Mouse (Mus musculus): ENCODE results near the gene Dync1li1. TPM values are rescaled to one million over a fixed set of nuclear protein-coding genes. Genes with fewer than 3 reads are reported as not detected.

Dync1li1 gene
- total and polyA plus RNA-seq, 2 experiments from 2014 or later = 124 to 160 TPM

DNA sequence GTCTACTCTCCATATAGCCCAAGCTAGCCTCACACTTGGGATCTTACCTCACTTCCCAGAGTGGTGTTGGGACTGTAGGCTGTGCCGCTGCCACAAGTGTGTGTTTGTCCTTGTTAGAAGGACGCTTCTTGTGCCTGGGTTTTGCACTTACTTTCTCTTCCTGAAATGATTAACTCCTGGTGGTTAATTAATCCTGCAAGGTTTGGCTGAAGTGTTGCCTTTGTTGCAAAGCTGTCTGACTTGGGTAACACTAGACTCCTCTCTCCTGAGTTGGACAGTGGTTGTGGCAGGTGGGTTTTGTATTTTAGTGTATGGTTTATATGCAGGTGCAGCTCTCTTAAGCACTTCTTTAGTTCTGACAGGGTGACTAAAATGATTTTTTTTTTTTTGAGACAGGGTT is 12.4 kb downstream of the Dync1li1 start:
- H3K27ac ChIP-seq (ENCODE audit: low read depth, low read length) = no peak overlapping the region
- no peaks in the 10 kb centered on the region for H3K27me3 ChIP-seq (ENCODE audit: insufficient read depth, low read length)
- H3K4me3 ChIP-seq (ENCODE audit: low read depth, low read length) = no peak overlapping the region
- H3K4me2 ChIP-seq (ENCODE audit: low read depth, low read length, poor library complexity, severe bottlenecking) = no peak overlapping the region
- 93% methylated on average over 2 of the region's 2 CpGs for WGBS
- TF ChIP-seq CTCF (IDR thresholded peaks at IDR 0.05) = no peak
- no peaks in the 10 kb centered on the region for H3K9me3 ChIP-seq (ENCODE audit: low read length)
- H3K4me1 ChIP-seq (ENCODE audit: insufficient read depth, low read length) = no peaks in the 10 kb centered on the region
- DNase-seq (ENCODE audit: low spot score) (no peak), ATAC-seq (ENCODE audit: low FRiP score) (no peak)
- no peak overlapping the region for H3K9ac ChIP-seq (replicated peaks; ENCODE audit: low read length, poor library complexity, severe bottlenecking)
- H3K36me3 ChIP-seq (ENCODE audit: insufficient read depth, low read length) = peaks cover 4% of the 10 kb centered on the region; the same call in 1 of the 2 replicates

DNA sequence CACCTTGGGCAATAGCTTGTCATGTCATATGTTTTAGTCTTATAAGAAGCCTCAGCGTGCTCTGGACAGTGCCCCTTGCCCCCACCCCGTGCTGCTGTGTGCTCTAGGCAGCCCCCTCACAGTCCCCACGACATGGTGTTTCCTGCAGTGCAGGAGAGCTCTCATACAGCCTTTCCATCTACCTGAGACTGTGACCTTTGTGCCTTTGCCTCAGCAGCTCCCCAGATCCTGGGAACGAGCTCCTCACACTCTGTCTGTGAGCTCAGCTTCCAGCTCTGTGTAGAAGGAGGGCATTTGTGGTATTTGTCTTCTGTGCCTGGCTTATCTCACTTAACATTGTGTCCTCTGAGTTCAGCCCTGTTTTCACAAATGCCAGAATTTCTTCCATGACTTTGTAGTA is 13.3 kb downstream of the Dync1li1 start:
- Histone ChIP-seq H3K4me1 (ENCODE audit: insufficient read depth, low read length) (no peaks in the 10 kb centered on the region), H3K9ac (replicated peaks; ENCODE audit: low read length, poor library complexity, severe bottlenecking) (no peak overlapping the region), H3K27ac (ENCODE audit: low read depth, low read length) (no peak overlapping the region), H3K9me3 (ENCODE audit: low read length) (no peaks in the 10 kb centered on the region), H3K4me3 (ENCODE audit: low read depth, low read length) (no peak overlapping the region), H3K36me3 (ENCODE audit: insufficient read depth, low read length) (peaks cover 6% of the 10 kb centered on the region; the same call in 1 of the 2 replicates), H3K4me2 (ENCODE audit: low read depth, low read length, poor library complexity, severe bottlenecking) (no peak overlapping the region), H3K27me3 (ENCODE audit: insufficient read depth, low read length) (no peaks in the 10 kb centered on the region)
- ATAC-seq (ENCODE audit: low FRiP score) (no peak), DNase-seq (ENCODE audit: low spot score) (no peak)
- no peak for TF ChIP-seq CTCF (IDR thresholded peaks at IDR 0.05)
- WGBS = 97% methylated on average over 4 of the region's 4 CpGs

DNA sequence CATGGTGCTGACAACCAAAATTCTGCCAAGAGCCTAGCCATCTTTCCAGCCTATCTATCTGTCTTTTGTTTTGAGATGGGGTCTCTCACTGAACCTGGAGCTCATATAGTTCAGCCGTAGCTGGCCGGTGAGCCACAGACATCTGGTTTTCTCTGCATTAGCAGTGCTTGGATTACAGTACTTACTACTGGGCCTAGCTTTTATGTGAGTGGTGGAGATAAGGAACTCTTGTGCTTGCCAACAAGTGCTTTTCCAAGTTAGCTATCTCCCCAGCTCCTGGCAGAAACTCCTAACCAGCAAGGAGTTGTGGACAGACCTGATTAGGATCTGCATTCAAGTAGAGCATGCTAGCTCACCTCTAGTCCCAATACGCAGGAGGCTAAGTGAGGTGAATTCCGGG is 19.2 kb downstream of the Dync1li1 start:
- Histone ChIP-seq H3K9ac (replicated peaks; ENCODE audit: low read length, poor library complexity, severe bottlenecking) (no peak overlapping the region), H3K27ac (ENCODE audit: low read depth, low read length) (no peak overlapping the region), H3K27me3 (ENCODE audit: insufficient read depth, low read length) (no peaks in the 10 kb centered on the region), H3K36me3 (ENCODE audit: insufficient read depth, low read length) (peaks cover 32% of the 10 kb centered on the region), H3K9me3 (ENCODE audit: low read length) (no peaks in the 10 kb centered on the region), H3K4me1 (ENCODE audit: insufficient read depth, low read length) (no peaks in the 10 kb centered on the region), H3K4me2 (ENCODE audit: low read depth, low read length, poor library complexity, severe bottlenecking) (no peak overlapping the region), H3K4me3 (ENCODE audit: low read depth, low read length) (no peak overlapping the region)
- WGBS = 98% methylated on average over 4 of the region's 4 CpGs
- DNase-seq (ENCODE audit: low spot score) (no peak), ATAC-seq (ENCODE audit: low FRiP score) (no peak)
- TF ChIP-seq CTCF (IDR thresholded peaks at IDR 0.05) = no peak

DNA sequence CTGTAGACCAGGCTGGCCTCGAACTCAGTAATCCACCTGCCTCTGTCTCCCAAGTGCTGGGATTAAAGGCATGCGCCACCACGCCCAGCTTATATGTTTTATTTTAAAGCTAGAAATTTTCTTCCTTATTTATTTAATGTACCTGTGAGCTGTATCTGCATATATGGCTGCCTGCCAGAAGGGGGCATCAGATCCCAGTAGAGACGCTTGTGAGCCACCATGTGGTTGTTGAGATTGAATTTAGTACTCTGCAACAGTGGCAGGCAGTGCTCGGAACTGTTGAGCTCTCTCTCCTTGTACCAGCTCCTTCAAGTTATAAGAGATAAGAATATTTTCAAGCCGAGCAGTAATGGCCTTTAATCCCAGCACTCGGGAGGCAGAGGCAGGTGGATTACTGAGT is 21.8 kb downstream of the Dync1li1 start:
- no peak for ATAC-seq (ENCODE audit: low FRiP score)
- H3K4me2 ChIP-seq (ENCODE audit: low read depth, low read length, poor library complexity, severe bottlenecking) = no peak overlapping the region
- H3K9me3 ChIP-seq (ENCODE audit: low read length) = no peaks in the 10 kb centered on the region
- H3K4me1 ChIP-seq (ENCODE audit: insufficient read depth, low read length) = no peaks in the 10 kb centered on the region
- TF ChIP-seq CTCF (IDR thresholded peaks at IDR 0.05) = peak; percentile 71
- no peak overlapping the region for H3K4me3 ChIP-seq (ENCODE audit: low read depth, low read length)
- H3K27me3 ChIP-seq (ENCODE audit: insufficient read depth, low read length) = no peaks in the 10 kb centered on the region
- DNase-seq (ENCODE audit: low spot score) = peak; percentile 50
- WGBS = 78% methylated on average over 7 of the region's 7 CpGs
- H3K9ac ChIP-seq (replicated peaks; ENCODE audit: low read length, poor library complexity, severe bottlenecking) = no peak overlapping the region
- peaks cover 52% of the 10 kb centered on the region for H3K36me3 ChIP-seq (ENCODE audit: insufficient read depth, low read length)
- no peak overlapping the region for H3K27ac ChIP-seq (ENCODE audit: low read depth, low read length)

DNA sequence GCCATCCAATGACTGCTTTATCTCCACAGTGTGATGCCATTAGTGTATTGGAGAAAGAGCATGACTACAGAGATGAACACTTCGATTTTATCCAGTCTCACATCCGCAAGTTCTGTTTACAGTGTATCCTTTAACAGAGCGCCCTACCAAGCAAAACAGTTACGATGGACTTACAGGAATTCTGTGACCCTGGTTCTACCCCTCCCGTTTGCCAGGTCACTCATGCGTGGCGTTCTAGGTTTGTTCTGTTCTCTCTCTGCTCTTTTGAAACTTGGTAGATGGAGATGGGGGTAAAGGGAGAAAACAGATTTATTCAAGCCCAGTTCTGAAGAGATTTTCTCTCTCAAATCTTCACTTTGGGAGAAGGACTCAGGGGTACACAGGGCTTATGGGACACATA is 24.9 kb downstream of the Dync1li1 start:
- H3K4me2 ChIP-seq (ENCODE audit: low read depth, low read length, poor library complexity, severe bottlenecking) = no peak overlapping the region
- peaks cover 66% of the 10 kb centered on the region for H3K36me3 ChIP-seq (ENCODE audit: insufficient read depth, low read length)
- no peak for TF ChIP-seq CTCF (IDR thresholded peaks at IDR 0.05)
- H3K4me3 ChIP-seq (ENCODE audit: low read depth, low read length) = no peak overlapping the region
- H3K9me3 ChIP-seq (ENCODE audit: low read length) = no peaks in the 10 kb centered on the region
- H3K27ac ChIP-seq (ENCODE audit: low read depth, low read length) = no peak overlapping the region
- no peak for DNase-seq (ENCODE audit: low spot score)
- no peaks in the 10 kb centered on the region for H3K27me3 ChIP-seq (ENCODE audit: insufficient read depth, low read length)
- no peaks in the 10 kb centered on the region for H3K4me1 ChIP-seq (ENCODE audit: insufficient read depth, low read length)
- no peak overlapping the region for H3K9ac ChIP-seq (replicated peaks; ENCODE audit: low read length, poor library complexity, severe bottlenecking)
- 95% methylated on average over 7 of the region's 7 CpGs for WGBS
- no peak for ATAC-seq (ENCODE audit: low FRiP score)

DNA sequence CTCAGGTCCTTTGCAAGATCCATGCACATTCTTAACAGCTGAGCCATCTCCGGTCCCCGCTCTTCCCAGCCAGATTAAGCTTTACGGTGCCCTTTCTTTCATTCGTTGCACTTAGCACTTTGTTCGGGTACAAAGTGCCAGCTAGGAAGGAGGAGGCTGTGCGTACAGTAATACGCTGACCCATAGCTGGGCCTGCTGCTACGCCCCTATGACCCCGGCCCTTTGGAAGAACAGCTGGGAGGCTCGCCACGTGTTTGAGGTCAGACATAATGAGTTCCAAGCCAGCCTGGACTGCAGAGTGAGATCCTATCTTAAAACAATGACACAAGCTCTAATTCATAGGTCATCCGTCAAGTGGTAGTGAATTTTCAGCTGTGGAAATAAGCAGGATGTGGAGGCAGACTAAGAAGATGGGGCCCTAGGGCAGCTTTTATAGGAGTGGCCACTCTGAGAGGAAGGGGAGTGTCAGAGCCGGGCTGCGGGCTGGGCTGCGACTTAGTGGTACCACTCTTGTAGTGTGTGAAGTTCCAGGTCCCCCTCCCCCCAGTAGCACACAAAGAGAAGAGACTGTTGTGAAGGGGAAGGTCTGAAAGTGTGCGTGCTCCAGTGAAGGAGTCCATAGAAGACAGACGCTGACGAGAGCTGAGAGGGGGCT is 28.2 kb downstream of the Dync1li1 start:
- H3K4me2 ChIP-seq (ENCODE audit: low read depth, low read length, poor library complexity, severe bottlenecking) = no peak overlapping the region
- peaks cover 74% of the 10 kb centered on the region for H3K36me3 ChIP-seq (ENCODE audit: insufficient read depth, low read length)
- H3K4me1 ChIP-seq (ENCODE audit: insufficient read depth, low read length) = no peaks in the 10 kb centered on the region
- DNase-seq (ENCODE audit: low spot score) = no peak
- 90% methylated on average over 18 of the region's 18 CpGs for WGBS
- ATAC-seq (ENCODE audit: low FRiP score) = no peak
- no peak overlapping the region for H3K27ac ChIP-seq (ENCODE audit: low read depth, low read length)
- H3K27me3 ChIP-seq (ENCODE audit: insufficient read depth, low read length) = no peaks in the 10 kb centered on the region
- H3K9me3 ChIP-seq (ENCODE audit: low read length) = no peaks in the 10 kb centered on the region
- no peak overlapping the region for H3K9ac ChIP-seq (replicated peaks; ENCODE audit: low read length, poor library complexity, severe bottlenecking)
- TF ChIP-seq CTCF (IDR thresholded peaks at IDR 0.05) = no peak
- no peak overlapping the region for H3K4me3 ChIP-seq (ENCODE audit: low read depth, low read length)
